Mouse (Mus musculus) hindbrain, embryonic 14.5 days (tissue): ENCODE measurements around the gene Amotl2. TPM values are rescaled to one million over a fixed set of nuclear protein-coding genes. Genes with fewer than 3 reads are reported as not detected.

ENCODE experiments used
- ATAC-seq: fragments of 200-750 bp; cut with Nextera tagmentation; 2 replicates; pipeline ENCODE4 v1.8.0; 2017; ENCODE audit warnings: moderate number of reproducible peaks, mild to moderate bottlenecking, moderate TSS enrichment, moderate library complexity; ENCODE audit not compliant: low FRiP score
- DNase-seq: peaks from one replicate; pipeline ENCODE4 v3.0.0-alpha.2; 2015; ENCODE audit warnings: low spot score
- H3K27ac ChIP-seq: fragments of 300-500 bp; sonication (generic); 2 replicates; pipeline ENCODE4 v1.5.1; 2014; ENCODE audit warnings: mild to moderate bottlenecking, moderate library complexity
- H3K27me3 ChIP-seq: fragments of 300-500 bp; sonication (generic); 2 replicates; pipeline ENCODE4 v1.6.1; 2014; ENCODE audit warnings: mild to moderate bottlenecking, low read length, mixed read lengths; ENCODE audit not compliant: control insufficient read depth, insufficient read depth
- H3K36me3 ChIP-seq: fragments of 300-500 bp; sonication (generic); replicated peaks from 2 replicates; pipeline ENCODE4 v1.6.1; 2014; ENCODE audit not compliant: control insufficient read depth, insufficient read depth
- H3K4me1 ChIP-seq: fragments of 300-500 bp; sonication (generic); replicated peaks from 2 replicates; pipeline ENCODE4 v1.6.1; 2014; ENCODE audit warnings: antibody characterized with exemption, low read length, mixed read lengths; ENCODE audit not compliant: control insufficient read depth, insufficient read depth
- H3K4me2 ChIP-seq: fragments of 300-500 bp; sonication (generic); replicated peaks from 2 replicates; pipeline ENCODE4 v1.6.1; 2014; ENCODE audit warnings: mild to moderate bottlenecking, moderate library complexity
- H3K4me3 ChIP-seq: fragments of 300-500 bp; sonication (generic); replicated peaks from 2 replicates; pipeline ENCODE4 v1.5.1; 2014; ENCODE audit warnings: mild to moderate bottlenecking, low read length
- H3K9ac ChIP-seq: fragments of 300-500 bp; sonication (generic); 2 replicates; pipeline ENCODE4 v1.6.1; 2014
- H3K9me3 ChIP-seq: fragments of 300-500 bp; sonication (generic); 2 replicates; pipeline ENCODE4 v1.6.1; 2016; ENCODE audit warnings: low read length; ENCODE audit not compliant: control insufficient read depth
- WGBS: fragments of 180-500 bp; shearing (Covaris S2); extraction: QIAGEN DNeasy Blood & Tissue Kit; methylation state at CpG from one replicate; pipeline ENCODE4 v1.1.7; 2014; 5-methylcytosine and 5-hydroxymethylcytosine counted together
- polyA plus RNA-seq: library from polyadenylated mRNA; unstranded; fragments of >200 nt; fragmentation: Nextera tagmentation; extraction: Ambion mirVana; gene quantifications from 2 replicates; pipeline ENCODE4 v1.2.1, GENCODE M21; 2014

Gene Amotl2
- polyA plus RNA-seq, 1 experiment from 2014 or later, result 54.1 TPM

- H3K27me3 ChIP-seq, result no peaks in the 10 kb centered on the region
- WGBS, result 84% methylated on average over 1 of the region's 1 CpGs
- DNase-seq (no peak), ATAC-seq (peak; percentile 46; the same call in 1 of the 2 replicates)
- H3K27ac ChIP-seq, result no peak overlapping the region
- H3K9ac ChIP-seq, result no peak overlapping the region
- peaks cover 20% of the 10 kb centered on the region for H3K36me3 ChIP-seq
- no peak overlapping the region for H3K4me2 ChIP-seq
- H3K4me3 ChIP-seq, result no peak overlapping the region
- no peaks in the 10 kb centered on the region for H3K4me1 ChIP-seq
- no peaks in the 10 kb centered on the region for H3K9me3 ChIP-seq
These were observed 20.9 kb downstream of the Amotl2 start for GRCm38 (mm10) chr9:102737405-102737804.

GRCm38 (mm10) chr9:102746753-102747152 is 30.3 kb downstream of the Amotl2 start:
- no peak for DNase-seq
- no peaks in the 10 kb centered on the region for H3K27me3 ChIP-seq
- no peaks in the 10 kb centered on the region for H3K4me1 ChIP-seq
- H3K9ac ChIP-seq, result no peak overlapping the region
- H3K9me3 ChIP-seq, result no peaks in the 10 kb centered on the region
- WGBS, result 76% methylated on average over 5 of the region's 5 CpGs
- no peaks in the 10 kb centered on the region for H3K36me3 ChIP-seq
- H3K4me3 ChIP-seq, result no peak overlapping the region
- no peak for ATAC-seq
- no peak overlapping the region for H3K4me2 ChIP-seq
- H3K27ac ChIP-seq, result no peak overlapping the region

GRCm38 (mm10) chr9:102747902-102748301 is 31.4 kb downstream of the Amotl2 start:
- WGBS, result 47% methylated on average over 5 of the region's 5 CpGs
- Histone ChIP-seq H3K4me3 (no peak overlapping the region), H3K4me1 (no peaks in the 10 kb centered on the region), H3K27me3 (no peaks in the 10 kb centered on the region), H3K9ac (no peak overlapping the region), H3K9me3 (no peaks in the 10 kb centered on the region), H3K36me3 (no peaks in the 10 kb centered on the region), H3K4me2 (no peak overlapping the region), H3K27ac (no peak overlapping the region)
- DNase-seq (no peak), ATAC-seq (no peak)

- no peak for DNase-seq
- Histone ChIP-seq H3K4me2 (no peak overlapping the region), H3K36me3 (no peaks in the 10 kb centered on the region), H3K4me1 (no peaks in the 10 kb centered on the region), H3K4me3 (no peak overlapping the region), H3K27me3 (no peaks in the 10 kb centered on the region), H3K9ac (no peak overlapping the region), H3K9me3 (no peaks in the 10 kb centered on the region), H3K27ac (no peak overlapping the region)
- ATAC-seq, result no peak
- 84% methylated on average over 11 of the region's 11 CpGs for WGBS
These were observed 32.7 kb downstream of the Amotl2 start for GRCm38 (mm10) chr9:102749216-102749615.

- no peak overlapping the region for H3K9ac ChIP-seq
- ATAC-seq, result no peak
- H3K36me3 ChIP-seq, result no peaks in the 10 kb centered on the region
- DNase-seq, result no peak
- H3K27ac ChIP-seq, result no peak overlapping the region
- H3K9me3 ChIP-seq, result no peaks in the 10 kb centered on the region
- H3K4me1 ChIP-seq, result no peaks in the 10 kb centered on the region
- no peak overlapping the region for H3K4me2 ChIP-seq
- H3K27me3 ChIP-seq, result no peaks in the 10 kb centered on the region
- 95% methylated on average over 5 of the region's 5 CpGs for WGBS
- no peak overlapping the region for H3K4me3 ChIP-seq
These were observed 35.3 kb downstream of the Amotl2 start for GRCm38 (mm10) chr9:102751632-102752303.

GRCm38 (mm10) chr9:102753299-102753698 is 36.8 kb downstream of the Amotl2 start:
- Histone ChIP-seq H3K4me2 (no peak overlapping the region), H3K36me3 (no peaks in the 10 kb centered on the region), H3K27me3 (no peaks in the 10 kb centered on the region), H3K4me3 (no peak overlapping the region), H3K4me1 (no peaks in the 10 kb centered on the region), H3K27ac (no peak overlapping the region), H3K9ac (no peak overlapping the region), H3K9me3 (no peaks in the 10 kb centered on the region)
- DNase-seq (no peak), ATAC-seq (no peak)

- Histone ChIP-seq H3K36me3 (no peaks in the 10 kb centered on the region), H3K4me2 (no peak overlapping the region), H3K27me3 (no peaks in the 10 kb centered on the region), H3K9me3 (no peaks in the 10 kb centered on the region), H3K4me1 (no peaks in the 10 kb centered on the region), H3K9ac (no peak overlapping the region), H3K27ac (no peak overlapping the region), H3K4me3 (no peak overlapping the region)
- DNase-seq (no peak), ATAC-seq (no peak)
- 71% methylated on average over 4 of the region's 4 CpGs for WGBS
These were observed 38.7 kb downstream of the Amotl2 start for GRCm38 (mm10) chr9:102755161-102755560.

GRCm38 (mm10) chr9:102755591-102756270 is 39.3 kb downstream of the Amotl2 start:
- no peak for DNase-seq
- Histone ChIP-seq H3K4me1 (no peaks in the 10 kb centered on the region), H3K9ac (no peak overlapping the region), H3K4me3 (no peak overlapping the region), H3K27me3 (no peaks in the 10 kb centered on the region), H3K9me3 (no peaks in the 10 kb centered on the region), H3K27ac (no peak overlapping the region), H3K36me3 (no peaks in the 10 kb centered on the region), H3K4me2 (no peak overlapping the region)
- no peak for ATAC-seq
- 65% methylated on average over 9 of the region's 9 CpGs for WGBS

GRCm38 (mm10) chr9:102756352-102756751 is 39.9 kb downstream of the Amotl2 start:
- H3K9ac ChIP-seq, result no peak overlapping the region
- H3K4me2 ChIP-seq, result no peak overlapping the region
- no peaks in the 10 kb centered on the region for H3K4me1 ChIP-seq
- H3K27me3 ChIP-seq, result no peaks in the 10 kb centered on the region
- H3K4me3 ChIP-seq, result no peak overlapping the region
- 59% methylated on average over 14 of the region's 14 CpGs for WGBS
- H3K27ac ChIP-seq, result no peak overlapping the region
- ATAC-seq, result no peak
- H3K9me3 ChIP-seq, result no peaks in the 10 kb centered on the region
- no peaks in the 10 kb centered on the region for H3K36me3 ChIP-seq
- no peak for DNase-seq
